Mouse (Mus musculus) retina, postnatal 1 day (tissue): ENCODE measurements around the gene Dapk2.

Experiments used
- DNase-seq: peaks from one replicate; pipeline ENCODE4 v3.0.0-alpha.2; 2012

Dapk2 gene

DNA sequence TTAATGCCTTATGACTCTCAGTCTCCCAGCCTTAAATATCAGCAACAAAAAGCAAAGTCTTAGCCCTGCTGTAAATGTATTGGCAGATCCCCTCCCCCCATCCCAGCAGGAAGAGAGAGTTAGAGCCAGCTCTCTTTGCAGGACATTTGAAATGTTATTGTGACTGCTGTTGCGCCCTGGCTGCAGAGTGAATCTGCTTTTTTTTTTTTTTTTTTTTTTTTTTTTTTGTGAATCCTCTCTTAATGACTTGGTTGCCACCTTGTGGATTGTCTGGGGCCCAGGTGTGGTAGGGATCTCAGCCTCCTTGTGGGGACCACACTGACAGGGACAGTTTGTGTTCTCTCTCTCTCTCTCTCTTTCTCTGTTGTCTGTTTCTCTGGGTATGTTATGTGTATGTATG, 31.0 kb downstream of the Dapk2 start:
- DNase-seq: no peak

DNA sequence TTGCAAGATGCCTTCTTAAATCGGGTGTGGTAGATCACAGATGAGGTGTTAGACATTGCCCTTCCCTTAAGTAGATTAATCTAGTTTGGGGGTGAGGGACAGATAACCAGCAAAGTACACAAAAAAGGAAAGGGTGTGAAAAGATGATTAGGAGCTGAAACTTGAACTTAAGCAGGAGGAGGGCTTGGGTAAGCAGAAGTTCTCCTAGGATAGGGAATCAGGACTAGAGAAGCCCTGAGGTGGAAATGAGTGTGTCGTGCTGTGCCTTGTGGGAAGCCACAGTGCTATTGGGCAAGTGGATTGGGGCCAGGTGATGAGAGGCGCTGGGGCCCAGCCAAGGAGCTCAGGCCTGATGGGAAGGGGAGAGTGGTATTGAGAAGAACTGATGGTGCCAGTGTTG, 36.0 kb downstream of the Dapk2 start:
- DNase-seq: no peak

DNA sequence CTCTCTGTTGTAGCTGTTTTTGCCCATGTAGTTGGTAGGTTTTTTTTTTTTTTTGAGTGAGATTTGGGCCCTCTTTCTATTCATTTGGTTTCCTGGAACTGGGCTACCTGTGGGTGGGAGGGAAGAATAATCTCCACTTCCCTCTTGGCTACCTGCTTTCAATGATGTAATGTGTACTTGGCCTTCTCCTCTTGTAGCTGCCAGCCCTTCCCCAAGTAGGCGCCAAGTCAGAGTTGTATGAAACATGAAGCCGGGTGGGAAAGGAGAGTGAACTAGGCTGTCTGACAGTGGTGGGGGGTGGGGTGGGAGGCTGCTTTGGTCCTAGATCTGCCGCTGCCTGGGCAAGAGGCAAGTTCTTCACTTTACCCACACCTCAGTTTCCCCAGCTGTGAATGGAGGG, 38.5 kb downstream of the Dapk2 start:
- no peak for DNase-seq

DNA sequence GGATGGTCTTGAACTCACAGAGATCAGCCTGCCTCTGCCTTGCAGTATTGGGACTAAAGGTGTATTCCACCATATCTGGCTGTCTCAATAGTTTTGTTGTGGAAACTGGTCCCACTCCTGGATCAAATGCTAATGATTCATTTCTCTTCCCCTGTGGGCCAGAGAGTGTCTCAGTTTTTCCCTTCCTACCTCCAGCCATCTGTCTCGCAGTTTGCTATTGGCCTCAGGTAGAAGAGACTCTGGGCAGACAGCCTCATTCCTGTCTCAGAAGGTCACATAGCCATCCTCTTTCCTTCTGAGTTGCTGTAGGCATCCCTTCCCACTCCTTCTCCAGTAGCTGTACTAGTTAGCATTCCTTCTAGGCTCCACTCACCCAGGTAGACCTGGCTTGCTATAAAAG, 40.5 kb downstream of the Dapk2 start:
- no peak for DNase-seq

DNA sequence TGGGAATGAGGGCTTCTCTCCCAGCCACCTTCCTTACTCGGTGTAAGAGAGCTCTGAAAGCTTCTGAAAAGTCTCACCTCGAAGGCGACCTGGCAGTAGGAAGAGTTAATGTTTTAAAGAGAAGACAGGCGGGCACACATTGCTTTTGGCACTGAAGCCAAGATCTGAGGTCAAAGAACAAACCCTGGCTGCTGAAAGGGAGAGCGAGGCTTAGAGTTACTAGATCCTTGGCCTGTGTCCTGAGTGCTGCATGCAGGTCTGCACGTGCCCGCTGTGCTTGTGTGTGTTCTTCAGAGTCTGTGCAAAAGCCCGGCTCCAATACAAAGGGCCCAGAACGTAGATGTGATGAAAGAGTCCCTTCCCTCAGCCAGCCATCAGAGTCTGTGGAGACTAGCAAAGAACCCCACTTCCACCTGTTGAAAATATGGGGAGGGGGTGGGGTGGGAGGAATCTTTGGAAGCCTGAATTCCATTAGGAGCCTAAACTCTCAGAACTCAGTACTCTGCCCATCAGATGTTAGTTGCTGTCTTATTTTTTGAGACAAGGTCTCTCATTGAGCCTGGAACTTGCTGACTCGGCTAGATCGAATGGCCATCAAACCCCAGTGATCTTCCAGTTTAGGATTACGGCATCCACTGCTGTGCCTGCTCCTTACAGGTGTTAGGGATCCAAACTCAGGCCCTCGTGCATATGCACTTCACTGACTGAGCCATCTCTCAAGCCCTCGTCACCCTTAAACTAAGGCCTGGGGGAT, 41.8 kb downstream of the Dapk2 start:
- DNase-seq: no peak

DNA sequence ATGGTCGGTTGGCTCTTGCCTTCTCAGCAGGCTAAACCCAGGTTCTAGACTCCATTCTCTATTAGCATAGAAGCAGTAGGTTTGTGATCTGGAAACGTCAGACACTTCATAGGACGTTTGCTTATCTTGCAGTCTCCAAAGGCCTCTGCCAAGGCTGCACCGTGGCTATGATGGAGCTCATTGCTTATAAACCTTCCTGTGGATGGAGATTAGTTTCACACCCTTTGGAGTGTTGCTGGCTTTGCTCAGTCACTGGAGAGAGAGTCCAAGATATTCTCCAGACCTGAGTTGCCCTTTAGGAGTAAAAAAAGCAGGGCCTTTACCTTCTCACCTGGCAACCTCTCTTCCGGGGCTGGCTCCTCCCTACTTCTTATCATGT, 42.4 kb downstream of the Dapk2 start:
- no peak for DNase-seq

DNA sequence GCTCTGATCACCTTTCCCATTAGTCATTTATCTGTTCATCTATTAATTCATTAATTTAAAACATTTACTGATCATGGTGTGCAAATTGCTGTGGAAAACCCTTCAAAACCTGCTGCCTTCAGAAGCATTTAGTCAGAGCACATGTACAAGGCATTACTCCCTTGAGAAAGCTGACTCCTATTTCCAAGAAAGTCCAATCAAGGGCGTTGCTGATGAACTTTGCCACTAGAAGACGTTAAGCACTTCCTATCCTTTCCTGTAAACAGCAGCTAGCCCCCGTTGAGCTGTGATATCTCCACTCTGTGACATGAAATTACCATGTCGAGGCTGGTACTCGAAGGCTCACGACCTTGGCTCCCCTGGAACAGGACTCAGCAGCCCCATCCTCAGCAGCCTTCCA, 43.6 kb downstream of the Dapk2 start:
- no peak for DNase-seq

DNA sequence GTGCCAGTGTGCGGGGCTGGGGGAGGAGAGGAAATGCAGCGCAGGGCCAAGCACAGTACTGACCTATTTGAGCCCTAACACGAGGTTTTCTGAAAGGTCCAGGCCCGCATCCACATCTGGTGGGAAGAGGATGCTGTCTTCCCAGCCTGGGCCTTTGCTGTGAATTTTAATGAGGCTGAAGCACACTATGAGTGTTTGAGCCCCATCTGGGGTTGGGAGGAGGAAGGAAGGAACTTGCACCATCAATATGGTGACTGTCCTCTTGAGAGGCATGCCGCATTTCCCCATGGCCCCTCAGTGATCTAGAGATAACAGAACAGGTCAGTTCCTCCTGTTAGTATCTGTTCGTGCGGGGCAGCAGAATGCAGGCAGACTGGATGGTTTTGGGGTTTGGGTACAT, 44.4 kb downstream of the Dapk2 start:
- DNase-seq: no peak

DNA sequence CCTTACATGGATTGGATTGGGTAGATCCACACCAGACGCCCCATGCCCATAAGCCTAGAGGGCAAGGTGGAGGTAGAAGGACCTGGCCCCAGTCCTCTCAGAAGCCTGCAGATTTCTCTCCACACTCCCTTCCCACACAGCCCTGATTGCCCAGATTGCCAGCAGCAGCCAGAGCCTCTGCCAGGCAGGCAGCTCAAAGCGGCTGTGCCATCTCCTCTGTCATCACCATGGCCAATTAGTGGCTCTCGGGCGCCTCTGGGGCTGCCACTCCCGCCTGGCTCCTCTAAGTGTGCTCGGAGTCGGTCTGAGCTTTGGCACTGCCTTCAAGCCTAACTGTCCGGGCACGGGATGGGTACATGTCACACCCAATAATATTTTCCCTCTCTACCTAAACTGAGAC, 47.7 kb downstream of the Dapk2 start:
- DNase-seq: no peak

DNA sequence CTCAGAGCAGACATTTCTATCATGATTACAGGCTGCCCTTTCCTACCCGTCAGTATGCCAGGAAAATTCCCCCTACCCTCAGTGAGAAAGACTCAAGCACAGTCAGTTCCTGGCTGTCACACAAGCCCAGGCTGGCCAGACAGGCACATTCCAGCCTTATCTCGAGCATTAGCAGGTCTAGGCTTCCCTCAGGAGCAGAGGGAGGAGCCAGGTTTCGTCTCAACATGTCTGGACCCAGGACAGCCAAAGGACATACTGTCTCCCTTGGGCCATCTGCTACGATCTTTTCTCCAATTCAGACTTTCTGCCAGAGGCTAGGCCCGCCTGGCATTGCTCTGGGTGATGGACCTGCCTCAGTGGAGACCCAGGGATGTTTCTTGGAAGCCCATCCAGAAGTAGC, 48.8 kb downstream of the Dapk2 start:
- DNase-seq: no peak

DNA sequence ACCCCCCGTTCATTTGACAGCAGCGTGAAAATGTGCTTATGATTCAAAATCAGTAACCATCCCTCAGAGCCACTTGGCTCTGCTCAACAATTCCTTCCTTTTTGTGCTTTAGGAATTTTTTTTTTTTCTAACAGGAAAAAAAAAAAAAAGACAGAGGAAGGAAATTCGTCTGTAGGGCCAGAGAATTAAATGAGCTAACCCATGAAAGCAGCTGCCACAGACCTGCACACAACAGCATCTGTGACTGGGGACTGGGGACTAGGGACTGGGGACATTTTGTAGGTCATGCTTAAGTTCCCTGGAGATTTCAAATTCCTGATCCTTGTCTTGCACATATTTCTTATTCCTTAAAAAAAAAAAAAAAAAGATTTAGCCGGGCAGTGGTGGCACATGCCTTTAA, 53.4 kb downstream of the Dapk2 start:
- no peak for DNase-seq

DNA sequence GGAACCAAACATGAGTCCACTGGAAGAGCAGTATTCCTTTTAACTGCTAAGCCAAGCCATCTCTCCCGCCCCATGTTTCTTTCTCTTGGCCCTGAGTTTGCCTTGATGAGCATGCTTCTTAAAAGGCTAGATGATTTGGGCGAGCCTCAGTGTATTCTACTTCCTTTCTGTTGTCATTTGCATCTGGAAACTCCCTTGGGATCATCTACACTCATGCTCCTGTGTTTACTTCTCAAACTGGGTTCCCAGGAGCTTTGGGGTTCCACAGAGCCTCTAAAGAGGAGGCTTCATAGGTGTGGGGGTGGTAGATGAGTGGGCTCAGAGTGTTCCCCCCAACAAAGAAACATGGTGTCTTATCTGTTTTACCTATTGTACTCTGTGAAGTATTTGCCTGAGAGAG, 54.1 kb downstream of the Dapk2 start:
- DNase-seq: no peak

DNA sequence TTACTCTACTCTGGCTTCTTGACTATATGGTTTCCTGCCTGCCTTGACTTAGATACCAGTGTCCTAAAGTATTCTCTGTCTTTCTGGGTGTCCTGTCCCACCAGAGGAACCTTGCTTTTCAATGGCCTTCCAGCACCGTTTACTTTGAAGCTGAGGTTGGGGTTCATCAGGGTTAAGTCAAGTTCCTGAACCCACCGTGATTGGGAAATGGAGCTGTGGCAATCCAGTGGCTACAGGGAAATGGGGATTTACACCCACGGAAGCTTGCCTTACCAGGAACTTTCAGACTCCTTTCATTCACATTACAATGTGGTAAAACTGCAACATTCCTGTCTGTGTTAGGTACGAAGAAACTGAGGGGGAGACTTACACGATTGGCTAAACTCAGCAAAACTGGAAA, 54.8 kb downstream of the Dapk2 start:
- no peak for DNase-seq

DNA sequence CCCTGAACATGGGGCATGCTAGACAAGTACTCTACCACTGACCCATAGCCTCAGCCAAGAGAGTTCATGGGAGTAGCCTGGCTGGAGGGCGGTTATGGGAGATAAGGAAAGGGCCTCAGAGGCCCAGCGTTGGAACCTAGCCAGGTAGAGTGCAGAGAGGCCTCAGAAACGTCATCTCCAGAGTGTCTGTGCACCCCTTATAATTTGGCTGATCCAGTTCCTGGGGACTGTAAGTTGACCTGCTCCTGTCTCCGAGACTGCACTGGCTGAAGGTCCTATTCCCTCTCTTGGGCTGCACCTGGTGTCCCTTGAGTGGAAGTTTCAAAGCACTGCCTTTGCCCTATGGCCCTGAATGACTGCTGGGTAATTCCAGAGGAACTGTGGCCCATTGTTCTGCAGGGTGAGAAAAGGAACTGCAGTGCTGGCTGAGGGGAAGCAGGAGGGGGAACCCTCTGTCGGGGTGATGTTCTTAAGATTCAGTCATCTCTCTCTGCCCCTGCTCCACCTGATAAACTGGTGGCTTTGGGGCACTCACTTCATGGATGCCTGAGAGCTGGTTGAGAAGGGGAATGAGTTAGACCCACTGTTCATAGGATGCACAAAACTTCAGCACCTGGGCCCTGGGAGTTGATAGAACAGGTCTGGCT, 55.5 kb downstream of the Dapk2 start:
- DNase-seq: peak; percentile 68

DNA sequence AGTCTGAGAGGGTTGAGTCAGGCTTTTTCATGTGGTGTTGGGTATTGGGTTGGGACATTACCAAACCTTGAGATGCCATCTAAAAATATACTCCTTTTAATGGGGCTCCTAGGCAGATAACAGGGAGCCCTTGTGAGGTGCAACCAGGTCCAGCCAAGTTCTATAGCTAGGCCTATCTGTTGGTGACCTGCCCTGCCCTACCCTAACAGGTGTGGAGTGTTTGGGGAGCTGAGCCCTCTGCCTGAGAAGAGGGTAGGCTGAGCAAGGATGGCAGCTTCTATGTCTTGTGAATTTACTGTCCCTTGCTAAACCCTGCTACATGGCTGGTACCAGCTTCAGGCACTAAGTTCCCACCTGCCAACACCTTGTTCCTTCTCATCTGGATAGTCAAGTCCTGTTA, 57.5 kb downstream of the Dapk2 start:
- no peak for DNase-seq

DNA sequence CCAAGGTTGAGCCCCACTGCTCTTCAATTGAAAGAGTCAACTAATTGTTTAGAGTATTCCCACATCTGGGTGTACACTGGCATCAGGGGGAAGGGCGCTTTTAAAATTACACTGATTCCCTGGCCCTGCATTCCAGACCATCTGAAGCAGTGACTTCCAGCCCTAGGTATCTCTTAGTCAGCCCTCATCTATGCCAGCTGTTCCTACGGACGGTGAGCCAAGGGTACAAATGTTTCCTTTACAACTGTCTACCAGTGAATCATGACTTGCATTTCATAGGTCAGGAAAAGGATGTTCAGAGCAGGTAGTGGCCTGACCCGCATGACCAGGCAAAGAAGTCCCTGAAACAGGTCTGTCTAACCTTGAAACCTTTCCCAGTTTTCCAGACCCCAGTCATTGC, 59.9 kb downstream of the Dapk2 start:
- no peak for DNase-seq

DNA sequence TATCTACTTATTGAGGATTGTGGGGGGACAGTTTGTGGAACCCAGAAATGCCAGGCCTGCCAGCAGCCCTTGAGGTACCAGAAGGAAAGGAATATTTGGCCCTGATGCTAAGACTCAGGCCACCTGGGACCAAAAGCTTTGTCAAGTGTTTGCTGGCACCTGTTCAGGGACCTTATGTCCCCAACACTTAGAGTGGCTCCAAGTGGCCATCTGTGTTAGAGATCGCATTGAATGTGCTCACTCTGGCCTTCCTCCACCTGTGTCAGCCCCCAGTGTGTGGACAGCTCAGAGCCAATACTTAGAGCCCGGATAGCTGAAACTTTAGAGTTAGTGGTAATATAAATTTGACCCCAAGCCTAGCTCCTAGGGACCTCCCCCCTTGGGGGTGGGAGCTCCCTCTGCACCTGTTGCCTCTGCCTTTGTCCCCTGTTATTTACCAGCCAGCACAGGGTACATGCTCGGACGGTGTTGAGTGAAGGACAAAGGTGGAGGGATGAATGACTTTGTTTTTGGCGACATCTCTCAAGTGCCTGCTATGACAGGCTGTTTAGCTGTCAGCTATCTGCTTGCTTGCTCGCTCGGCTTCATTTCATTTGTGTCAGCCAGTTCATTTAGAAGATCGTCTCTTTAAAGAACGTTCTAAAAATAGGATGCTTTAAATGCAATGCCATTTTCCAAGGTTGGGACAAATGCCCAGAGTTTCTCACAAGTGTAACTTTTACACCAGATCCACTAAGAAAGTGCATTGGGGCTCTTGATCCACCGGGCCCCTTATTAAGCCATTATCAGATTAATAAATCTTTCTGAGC, 61.1 kb downstream of the Dapk2 start:
- no peak for DNase-seq

DNA sequence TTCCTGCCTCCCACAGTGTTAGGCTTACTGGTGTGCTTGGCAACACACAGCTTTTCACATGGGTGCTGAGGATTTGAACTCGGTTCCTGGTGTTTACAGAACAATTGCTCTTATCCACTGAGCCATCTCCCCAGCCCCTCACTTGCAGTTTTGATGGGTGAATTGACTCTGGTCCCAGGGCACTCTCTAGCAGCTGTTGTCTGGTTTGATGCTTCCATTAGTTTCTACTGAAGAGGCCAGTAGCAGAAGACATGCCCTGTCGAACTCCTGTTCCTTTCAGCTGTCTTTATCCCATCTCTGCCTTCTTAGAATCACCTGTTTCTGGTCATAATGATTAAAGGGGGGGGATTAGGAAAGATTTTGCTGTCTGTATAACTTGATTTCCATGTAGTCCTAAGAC, 65.8 kb downstream of the Dapk2 start:
- DNase-seq: no peak

DNA sequence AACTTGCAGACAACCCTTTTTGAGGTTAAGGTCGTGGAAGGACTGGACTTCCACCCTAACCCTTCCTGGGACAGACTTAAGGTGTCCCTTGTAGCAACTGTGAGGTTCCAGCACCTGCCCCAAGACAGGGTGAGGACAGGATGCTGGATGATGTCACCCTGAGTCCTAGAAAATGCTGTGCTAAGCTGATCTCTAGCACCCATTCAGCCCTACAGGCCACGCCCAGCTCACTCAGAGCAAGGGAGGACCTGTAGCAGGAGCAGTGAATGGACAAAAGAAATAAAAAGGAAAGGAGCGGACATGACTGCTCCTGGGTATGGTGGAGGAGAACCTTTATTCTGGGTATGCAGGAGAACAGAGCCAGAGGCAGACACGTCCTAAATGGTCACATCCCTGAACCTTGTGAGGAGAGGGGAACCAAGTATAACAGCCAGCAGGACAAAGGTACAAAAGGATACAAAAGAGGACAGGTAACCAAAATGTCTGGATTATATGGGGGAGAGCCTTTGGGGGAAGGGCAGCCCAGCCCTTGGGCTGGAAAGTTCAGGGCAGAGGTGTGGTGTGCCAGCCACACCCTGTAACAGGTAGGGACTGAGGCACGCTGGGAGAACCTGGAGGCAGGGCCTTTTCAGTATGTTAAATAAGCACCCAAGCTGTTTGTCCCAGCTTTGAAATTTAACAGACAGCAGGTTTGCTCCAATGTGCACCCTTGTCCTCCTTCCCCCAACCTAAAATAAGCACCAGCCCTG, 67.9 kb downstream of the Dapk2 start:
- no peak for DNase-seq

DNA sequence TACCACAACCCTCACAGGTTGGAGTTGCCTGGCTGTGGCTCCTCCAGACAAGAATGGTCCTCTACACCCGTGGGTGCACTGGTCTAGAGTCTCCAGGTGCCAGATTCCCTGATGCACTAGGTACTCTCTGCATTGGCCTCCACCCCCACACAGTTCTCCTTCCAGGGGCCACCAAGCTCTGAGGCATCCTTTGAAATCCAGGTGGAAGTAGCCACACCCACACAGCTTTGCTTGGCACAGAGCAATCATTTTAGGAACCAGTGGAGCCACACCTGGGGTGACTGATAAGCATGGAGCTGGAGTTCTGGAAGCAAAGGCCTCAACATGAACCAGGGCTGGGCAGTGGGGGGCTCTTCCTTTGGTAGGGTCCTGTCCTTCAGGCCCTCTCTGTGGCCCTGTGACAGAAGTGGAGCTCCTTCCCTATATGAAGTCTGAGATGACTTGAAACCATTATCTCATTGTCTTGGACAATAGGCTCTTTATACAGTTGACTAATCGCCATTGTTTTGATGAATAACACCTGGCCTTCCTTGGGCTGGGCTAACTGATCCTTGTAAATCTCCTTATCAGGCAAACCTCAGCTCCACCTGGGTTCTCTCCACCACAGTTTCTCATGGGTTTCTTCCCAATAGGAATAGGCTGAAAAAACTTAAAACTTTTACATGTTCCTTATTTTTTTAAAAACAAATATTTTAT, 70.6 kb downstream of the Dapk2 start:
- DNase-seq: no peak

DNA sequence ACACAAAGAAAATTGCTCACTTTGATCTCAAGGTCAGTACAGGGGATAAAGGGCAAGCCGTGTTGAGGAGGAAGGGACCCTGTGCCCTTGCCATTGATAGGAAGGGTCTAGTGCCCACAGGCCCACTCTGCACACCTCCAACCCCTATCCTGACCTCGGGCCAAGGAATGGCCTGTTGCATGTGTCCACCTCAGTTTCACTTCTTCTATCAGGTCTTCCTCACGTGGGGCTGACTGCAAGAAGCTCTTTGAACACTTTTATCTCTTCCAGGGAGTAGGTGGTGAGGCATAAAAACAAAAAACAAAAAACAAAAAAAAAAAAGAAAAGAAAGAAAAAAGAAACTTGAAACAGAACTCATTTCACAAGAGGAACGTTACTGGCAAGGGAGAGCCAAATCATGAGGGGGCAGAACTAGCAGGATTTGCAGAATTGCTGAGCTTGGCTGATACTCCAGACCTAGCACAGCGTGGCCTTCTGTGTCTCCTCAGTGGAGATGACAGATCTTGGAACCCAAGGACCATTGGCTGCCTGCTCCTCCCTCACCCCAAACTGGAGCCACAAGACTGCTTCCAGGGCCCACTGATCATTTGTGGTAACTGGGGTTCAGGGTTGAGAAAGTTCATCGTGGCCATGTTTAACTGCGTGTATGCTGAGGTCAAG, 73.9 kb downstream of the Dapk2 start:
- no peak for DNase-seq

DNA sequence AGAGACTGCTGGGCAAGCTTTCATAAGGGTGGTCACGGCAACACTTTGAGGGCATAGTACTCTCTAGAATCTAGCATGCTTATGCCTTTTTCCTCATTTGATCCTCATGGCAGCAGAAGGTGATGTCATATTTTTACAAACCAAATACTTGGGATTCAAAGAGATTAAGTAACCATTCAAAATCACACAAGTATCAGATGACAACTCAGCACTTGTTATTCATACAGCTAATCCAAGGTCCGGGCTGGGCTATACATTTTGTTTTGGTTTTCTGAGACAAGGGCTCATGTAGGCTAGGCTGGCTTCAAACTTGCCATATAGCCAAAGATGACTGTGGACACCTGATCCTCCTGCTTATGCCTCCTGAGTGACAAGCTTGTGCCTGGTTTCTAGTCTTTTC, 78.6 kb downstream of the Dapk2 start:
- no peak for DNase-seq
